Mouse (Mus musculus): ENCODE results near the gene Il1r2.

GRCm38 (mm10) chr1:40058013-40058412 is 15.9 kb upstream of the Il1r2 start:
- TF ChIP-seq CTCF (IDR thresholded peaks at IDR 0.05; ENCODE audit: borderline replicate concordance, extremely low read depth, insufficient read depth, insufficient read length) = no peak
- TF ChIP-seq POLR2A (IDR thresholded peaks at IDR 0.05; ENCODE audit: borderline replicate concordance, extremely low read depth, insufficient read depth, insufficient read length, poor library complexity, severe bottlenecking) = no peak
